Mouse (Mus musculus) kidney, adult 2 months (tissue): Measurements from ENCODE around the gene Grin2c. TPM values are rescaled to one million over a fixed set of nuclear protein-coding genes. Genes with fewer than 3 reads are reported as not detected.

Source experiments
- DNase-seq: peaks from one replicate; pipeline ENCODE4 v3.0.0; 2021
- H3K27ac ChIP-seq: fragments of 200-500 bp; 2 replicates; pipeline ENCODE4 v1.5.1; 2012; ENCODE audit warnings: low read depth, low read length, control low read depth, inconsistent platforms; ENCODE audit not compliant: insufficient read depth
- H3K27me3 ChIP-seq: fragments of 200-500 bp; replicated peaks from 2 replicates; pipeline ENCODE4 v1.6.1; 2012; ENCODE audit warnings: mild to moderate bottlenecking, moderate library complexity, low read length, inconsistent platforms; ENCODE audit not compliant: control insufficient read depth, insufficient read depth
- H3K36me3 ChIP-seq: fragments of 200-500 bp; 2 replicates; pipeline ENCODE4 v1.6.1; 2012; ENCODE audit warnings: mild to moderate bottlenecking, moderate library complexity, low read length, inconsistent platforms; ENCODE audit not compliant: control insufficient read depth, insufficient read depth
- H3K4me1 ChIP-seq: fragments of 200-500 bp; 2 replicates; pipeline ENCODE4 v1.6.1; 2011; ENCODE audit warnings: low read length; ENCODE audit not compliant: control insufficient read depth, insufficient read depth
- H3K4me3 ChIP-seq: fragments of 200-500 bp; 2 replicates; pipeline ENCODE4 v1.5.1; 2011; ENCODE audit warnings: mild to moderate bottlenecking, low read depth, low read length, control low read depth; ENCODE audit not compliant: insufficient read depth
- CTCF ChIP-seq: fragments of 200-500 bp; conservative IDR thresholded peaks from 2 replicates; pipeline ENCODE4 v1.5.1; 2011; ENCODE audit warnings: low read depth, mild to moderate bottlenecking, control low read depth, low read length, moderate library complexity, mixed read lengths; ENCODE audit not compliant: insufficient read depth, insufficient read length
- POLR2A ChIP-seq: fragments of 200-500 bp; IDR thresholded peaks from one replicate; pipeline ENCODE4 v1.6.1; 2011; ENCODE audit warnings: low read depth, low read length, control low read depth
- WGBS: fragments of 180-500 bp; shearing (Covaris S2); methylation state at CpG from one replicate; pipeline ENCODE4 v1.1.7; 2018; 5-methylcytosine and 5-hydroxymethylcytosine counted together
- polyA plus RNA-seq: library from polyadenylated mRNA; depleted of rRNA; stranded (reverse); fragments of >200 nt; gene quantifications from 2 replicates; pipeline ENCODE4 v1.2.3, GENCODE M21; 2012

The Grin2c gene
- polyA plus RNA-seq, 1 experiment: 0.34 TPM

GRCm38 (mm10) chr11:115276780-115277603 is 9.9 kb upstream of the Grin2c start, which contains the start of gene Fdxr:
Gene Fdxr (minus strand): TSS chr11:115277050.
- WGBS: under 1% methylated on average over 42 of the region's 42 CpGs
- peak; percentile 100 for DNase-seq
- peak within 1 kb of the TSS; percentile 69 for H3K4me3 ChIP-seq
- no peaks in the 10 kb centered on the region for H3K36me3 ChIP-seq
- H3K4me1 ChIP-seq: peaks cover 3% of the 10 kb centered on the region; the same call in 1 of the 2 replicates
- H3K27ac ChIP-seq: peak within 1 kb of the TSS; percentile 88
- peak; percentile 94 for TF ChIP-seq POLR2A
- no peak for TF ChIP-seq CTCF
- H3K27me3 ChIP-seq: no peaks in the 10 kb centered on the region

- 72% methylated on average over 3 of the region's 3 CpGs for WGBS
Observed at GRCm38 (mm10) chr11:115275954-115276353, 8.9 kb upstream of the Grin2c start.

GRCm38 (mm10) chr11:115275509-115275908 is 8.5 kb upstream of the Grin2c start:
- no peak for DNase-seq
- TF ChIP-seq POLR2A (no peak), CTCF (no peak)
- H3K4me1 ChIP-seq: peaks cover 3% of the 10 kb centered on the region; the same call in 1 of the 2 replicates
- H3K27me3 ChIP-seq: no peaks in the 10 kb centered on the region
- no peaks in the 10 kb centered on the region for H3K36me3 ChIP-seq
- 87% methylated on average over 6 of the region's 6 CpGs for WGBS
- H3K27ac ChIP-seq: no peak overlapping the region
- H3K4me3 ChIP-seq: no peak overlapping the region

More at GRCm38 (mm10) chr11:115275954-115276353, 8.9 kb upstream of the Grin2c start:
- Histone ChIP-seq H3K27me3 (no peaks in the 10 kb centered on the region), H3K4me1 (peaks cover 3% of the 10 kb centered on the region; the same call in 1 of the 2 replicates), H3K36me3 (no peaks in the 10 kb centered on the region), H3K27ac (no peak overlapping the region), H3K4me3 (no peak overlapping the region)
- no peak for DNase-seq
- TF ChIP-seq CTCF (no peak), POLR2A (no peak)

- H3K36me3 ChIP-seq: no peaks in the 10 kb centered on the region
- TF ChIP-seq CTCF (no peak), POLR2A (no peak)
- H3K4me1 ChIP-seq: peaks cover 3% of the 10 kb centered on the region; the same call in 1 of the 2 replicates
- H3K27ac ChIP-seq: no peak overlapping the region
- 92% methylated on average over 6 of the region's 6 CpGs for WGBS
- no peaks in the 10 kb centered on the region for H3K27me3 ChIP-seq
- DNase-seq: no peak
- no peak overlapping the region for H3K4me3 ChIP-seq
Observed at GRCm38 (mm10) chr11:115274771-115275170, 7.7 kb upstream of the Grin2c start.

- Histone ChIP-seq H3K27me3 (no peaks in the 10 kb centered on the region), H3K4me1 (peaks cover 3% of the 10 kb centered on the region; the same call in 1 of the 2 replicates), H3K36me3 (no peaks in the 10 kb centered on the region), H3K4me3 (no peak overlapping the region), H3K27ac (no peak overlapping the region)
- WGBS: 87% methylated on average over 7 of the region's 7 CpGs
- TF ChIP-seq CTCF: no peak
- DNase-seq: no peak
Observed at GRCm38 (mm10) chr11:115274178-115274577, 7.1 kb upstream of the Grin2c start.

GRCm38 (mm10) chr11:115273735-115274134 is 6.7 kb upstream of the Grin2c start:
- H3K4me3 ChIP-seq: no peak overlapping the region
- no peak for DNase-seq
- no peak for TF ChIP-seq CTCF
- no peak for TF ChIP-seq POLR2A
- 50% methylated on average over 7 of the region's 7 CpGs for WGBS
- peaks cover 3% of the 10 kb centered on the region; the same call in 1 of the 2 replicates for H3K4me1 ChIP-seq
- H3K27ac ChIP-seq: no peak overlapping the region
- H3K27me3 ChIP-seq: no peaks in the 10 kb centered on the region
- H3K36me3 ChIP-seq: no peaks in the 10 kb centered on the region

- no peak overlapping the region for H3K27ac ChIP-seq
- no peaks in the 10 kb centered on the region for H3K27me3 ChIP-seq
- TF ChIP-seq POLR2A: no peak
- TF ChIP-seq CTCF: no peak
- H3K36me3 ChIP-seq: no peaks in the 10 kb centered on the region
- peaks cover 3% of the 10 kb centered on the region; the same call in 1 of the 2 replicates for H3K4me1 ChIP-seq
- DNase-seq: no peak
- H3K4me3 ChIP-seq: no peak overlapping the region
- 87% methylated on average over 10 of the region's 10 CpGs for WGBS
Observed at GRCm38 (mm10) chr11:115272894-115273498, 6.0 kb upstream of the Grin2c start.
